Mouse (Mus musculus): ENCODE measurements around the gene Idh2.

Idh2 gene

DNA sequence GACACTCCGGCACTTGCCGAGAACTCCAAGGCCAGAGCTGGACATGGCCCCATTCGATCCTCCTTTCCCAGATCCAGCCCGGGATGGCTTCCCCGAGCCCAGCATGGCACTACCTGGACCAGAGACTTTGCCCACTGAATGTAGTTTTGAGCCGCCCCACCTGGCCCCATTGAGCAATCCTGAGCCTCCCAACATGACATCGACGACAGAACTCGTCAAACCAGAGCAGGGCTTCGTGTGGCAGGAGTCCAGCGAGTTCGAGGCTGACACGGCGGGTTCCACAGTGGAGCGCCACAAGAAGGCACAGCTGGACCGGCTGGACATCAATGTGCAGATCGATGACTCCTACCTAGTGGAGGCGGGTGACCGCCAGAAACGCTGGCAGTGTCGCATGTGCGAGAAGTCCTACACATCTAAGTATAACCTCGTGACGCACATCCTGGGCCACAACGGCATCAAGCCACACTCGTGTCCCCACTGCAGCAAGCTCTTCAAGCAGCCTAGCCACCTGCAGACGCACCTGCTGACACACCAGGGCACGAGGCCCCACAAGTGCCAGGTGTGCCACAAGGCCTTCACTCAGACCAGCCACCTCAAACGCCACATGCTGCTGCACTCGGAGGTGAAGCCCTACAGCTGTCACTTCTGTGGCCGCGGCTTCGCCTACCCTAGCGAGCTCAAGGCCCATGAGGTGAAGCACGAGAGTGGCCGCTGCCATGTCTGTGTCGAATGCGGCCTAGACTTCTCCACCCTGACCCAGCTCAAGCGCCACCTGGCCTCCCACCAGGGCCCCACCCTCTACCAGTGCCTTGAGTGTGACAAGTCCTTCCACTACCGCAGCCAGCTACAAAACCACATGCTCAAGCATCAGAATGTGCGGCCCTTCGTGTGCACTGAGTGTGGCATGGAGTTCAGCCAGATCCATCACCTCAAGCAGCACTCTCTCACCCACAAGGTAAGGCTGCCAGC lies 33.3 kb downstream of the Idh2 start:
- no peak for DNase-seq

- DNase-seq: peak in 1 of 2 experiments; percentile 39
Measured at GRCm38 (mm10) chr7:80078792-80079301, 36.3 kb downstream of the Idh2 start.

GRCm38 (mm10) chr7:80077801-80078200 lies 37.4 kb downstream of the Idh2 start:
- no peak for DNase-seq

- DNase-seq: no peak
Measured at GRCm38 (mm10) chr7:80076961-80077716, 38.1 kb downstream of the Idh2 start.

DNA sequence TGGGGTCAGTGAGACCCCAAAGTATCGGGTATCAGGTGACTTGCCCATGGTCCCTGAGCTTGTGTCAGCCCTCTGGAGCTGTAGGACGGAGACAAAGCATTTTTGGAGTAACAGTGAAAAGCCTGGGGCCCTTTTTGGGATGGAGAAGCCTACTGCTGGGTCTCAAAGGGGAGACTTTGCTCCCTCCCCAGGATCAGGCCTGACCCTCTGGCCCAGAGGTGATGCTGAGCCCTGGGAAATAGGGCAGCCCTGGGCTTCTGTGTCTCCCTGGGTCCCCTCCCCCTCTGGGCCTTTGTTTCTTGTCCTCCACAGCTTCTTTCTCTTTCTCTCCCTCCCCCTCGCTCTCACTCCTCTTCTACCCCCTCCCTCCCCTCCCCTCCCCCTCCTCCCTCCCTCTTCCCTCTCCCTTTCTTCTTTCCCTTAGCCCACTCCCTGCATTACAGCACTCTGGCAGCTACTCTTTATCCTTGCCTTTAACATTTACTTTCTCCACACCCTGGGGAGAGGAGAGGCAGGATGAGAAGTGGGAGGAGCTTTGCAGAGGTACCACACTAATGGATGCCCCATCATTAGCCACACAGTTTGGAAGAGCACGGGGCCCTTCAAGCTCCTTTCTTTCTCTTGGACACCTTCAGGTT lies 39.1 kb downstream of the Idh2 start:
- no peak for DNase-seq

DNA sequence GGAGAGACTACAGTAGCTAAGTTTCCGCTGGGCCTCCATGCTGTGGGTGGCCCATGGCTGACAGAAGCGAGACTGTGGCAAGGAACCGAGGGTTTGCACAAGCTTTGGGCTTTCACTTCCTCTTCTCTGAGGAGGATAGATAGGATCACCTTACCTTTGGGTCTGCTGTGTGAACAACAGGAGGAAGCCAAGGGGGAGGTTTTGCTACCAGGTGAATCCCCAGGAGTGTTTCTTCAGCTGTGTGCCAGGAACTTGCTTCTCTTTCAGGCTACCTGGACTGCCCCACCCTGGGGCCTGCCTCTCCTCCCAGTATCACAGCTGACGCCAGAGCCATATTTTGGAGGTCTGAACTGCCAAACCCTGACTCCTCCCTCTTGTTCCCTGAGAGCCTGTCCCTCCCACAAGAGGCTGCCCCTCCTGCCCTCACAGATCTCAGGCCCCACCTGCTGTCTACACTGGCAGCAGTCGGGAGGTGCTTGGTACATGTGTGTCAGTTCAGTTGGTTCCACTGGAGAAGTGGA lies 40.2 kb downstream of the Idh2 start:
- peak in 1 of 2 experiments; percentile 48 for DNase-seq

GRCm38 (mm10) chr7:80073506-80073905 lies 41.7 kb downstream of the Idh2 start:
- no peak for DNase-seq

DNA sequence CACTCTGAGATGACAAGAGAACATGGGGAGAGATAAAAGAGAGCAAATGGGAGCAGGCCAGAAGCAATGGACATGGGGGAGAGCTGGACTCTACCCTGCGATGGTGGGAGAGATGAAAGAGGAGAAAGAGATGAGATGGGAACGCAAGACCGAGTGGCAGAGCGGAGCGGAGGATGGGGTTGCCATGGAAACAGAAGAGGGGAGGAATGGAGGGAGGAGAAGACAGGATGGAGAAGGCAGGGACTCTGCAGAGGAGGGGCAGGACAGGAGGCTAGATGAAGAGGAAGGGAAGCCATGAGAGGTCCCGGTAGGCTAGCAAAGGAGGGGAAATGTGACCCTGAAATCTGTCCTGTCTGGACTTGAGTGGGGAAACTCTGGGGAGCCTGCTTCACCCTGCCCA lies 42.9 kb downstream of the Idh2 start:
- DNase-seq: no peak

- DNase-seq: no peak
Measured at GRCm38 (mm10) chr7:80071209-80071608, 44.0 kb downstream of the Idh2 start.

DNA sequence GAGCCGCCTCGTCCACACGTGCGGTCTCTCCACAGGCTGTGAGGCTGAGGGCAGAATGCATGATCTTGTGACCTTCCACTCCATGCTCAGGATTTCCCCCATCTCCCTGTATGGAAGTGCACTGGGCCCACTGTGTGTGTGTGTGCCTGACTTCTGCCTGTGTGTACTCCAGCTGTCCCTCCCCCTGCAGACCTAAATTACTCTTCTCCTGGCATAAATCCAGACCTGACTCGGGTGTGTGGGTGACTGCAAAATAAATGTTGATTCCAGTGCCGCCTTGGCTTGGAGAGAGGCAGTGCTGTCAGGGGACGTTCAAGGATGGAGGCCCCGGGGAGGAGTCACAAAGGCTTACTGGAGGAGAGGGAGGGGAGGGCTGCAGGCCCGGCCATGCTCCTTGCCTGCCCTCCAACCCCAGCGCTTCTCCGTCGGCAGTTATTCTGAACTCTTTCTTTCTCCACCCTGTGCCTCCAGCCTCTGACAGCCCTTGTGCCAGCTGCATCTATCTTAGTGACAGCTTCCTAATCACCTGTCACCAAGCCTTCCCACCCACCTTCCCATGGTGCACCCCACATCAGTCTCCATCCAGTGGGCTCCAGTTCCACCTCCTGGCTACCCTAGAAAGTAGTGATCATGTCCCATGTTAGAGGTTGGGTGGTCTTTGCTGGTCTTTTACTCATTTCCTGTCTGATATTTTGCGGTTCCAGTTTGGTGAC lies 45.4 kb downstream of the Idh2 start:
- DNase-seq: no peak

DNA sequence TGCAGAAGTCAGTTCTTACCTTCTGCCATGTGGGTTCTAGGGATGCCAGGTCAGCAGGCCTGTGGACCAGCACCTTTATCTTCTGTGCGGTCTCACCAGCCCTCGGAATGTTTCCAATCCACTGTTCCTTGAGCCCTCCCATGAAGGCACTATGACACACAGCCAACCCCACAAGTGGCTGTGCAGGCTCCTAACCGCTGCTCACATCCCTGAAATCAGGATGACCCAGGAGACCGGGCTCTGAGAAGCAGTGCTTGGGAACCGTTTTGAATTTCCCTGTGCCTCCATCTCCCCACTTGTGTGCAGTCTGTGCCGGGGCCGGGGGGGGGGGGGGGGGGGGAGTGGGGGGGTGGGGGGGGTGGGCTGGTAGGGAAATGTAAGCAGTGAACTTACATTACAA lies 46.9 kb downstream of the Idh2 start:
- no peak for DNase-seq

- no peak for DNase-seq
Measured at GRCm38 (mm10) chr7:80066675-80067455, 48.3 kb downstream of the Idh2 start.

GRCm38 (mm10) chr7:80065250-80065649 lies 49.9 kb downstream of the Idh2 start:
- no peak for DNase-seq

GRCm38 (mm10) chr7:80063902-80064736 lies 51.1 kb downstream of the Idh2 start:
- no peak for DNase-seq

- DNase-seq: no peak
Measured at GRCm38 (mm10) chr7:80063244-80063643, 51.9 kb downstream of the Idh2 start.

GRCm38 (mm10) chr7:80062083-80062826 lies 52.9 kb downstream of the Idh2 start:
- no peak for DNase-seq

- no peak for DNase-seq
Measured at GRCm38 (mm10) chr7:80060012-80060778, 55.0 kb downstream of the Idh2 start.

GRCm38 (mm10) chr7:80059064-80059838 lies 55.9 kb downstream of the Idh2 start:
- no peak for DNase-seq

All from thymus, postnatal 36 days (tissue).